Mouse (Mus musculus) lung, adult 2 months (tissue): ENCODE measurements around the gene Arf5.

Source experiments
- CTCF ChIP-seq: fragments of 200-500 bp; IDR thresholded peaks from 2 replicates; pipeline ENCODE4 v1.5.1; 2011; ENCODE audit warnings: mild to moderate bottlenecking, low read length, control low read depth; ENCODE audit not compliant: insufficient read depth
- POLR2A ChIP-seq: fragments of 200-500 bp; IDR thresholded peaks from 2 replicates; pipeline ENCODE4 v1.6.1; 2011; ENCODE audit warnings: low read depth, mild to moderate bottlenecking, control low read depth, low read length, borderline replicate concordance; ENCODE audit errors: extremely low read depth

- TF ChIP-seq CTCF = no peak
- TF ChIP-seq POLR2A = no peak
These were observed 41.3 kb downstream of the Arf5 start for GRCm38 (mm10) chr6:28464630-28465029.
